Mouse (Mus musculus) erythroid progenitor cell, adult 5-6 weeks (primary cell): Measurements from ENCODE around the gene Mapk13. TPM values are rescaled to one million over a fixed set of nuclear protein-coding genes. Genes with fewer than 3 reads are reported as not detected.
"Not testable (repeated sequence)": the region's sequence is repeated elsewhere in the genome, so short reads cannot be mapped to it uniquely, and the experiment has no call there.

Experiments
- ATAC-seq: replicated peaks from 2 replicates; pipeline ENCODE4 v1.8.0; 2016; ENCODE audit warnings: moderate number of reproducible peaks, mild to moderate bottlenecking, moderate TSS enrichment, inconsistent platforms; ENCODE audit not compliant: poor library complexity, low FRiP score, severe bottlenecking
- total RNA-seq, 2 experiments: library from RNA; stranded (forward) in 1 of 2; stranded (reverse) in 1 of 2; fragments of 150-400 nt in 1 of 2; fragments of 186-747, 209-891 nt in 1 of 2; gene quantifications; 2 replicates each; pipeline versions ENCODE4 v1.2.3 to v1.2.4; 2015 to 2017; ENCODE audit warnings: low replicate concordance in 2 of 2

Gene Mapk13
- total RNA-seq (2015; ENCODE audit: low replicate concordance): 2.2 and 12.2 TPM in 2 replicates
- total RNA-seq (2017; ENCODE audit: low replicate concordance): 0.61 and 4.2 TPM in 2 replicates

DNA sequence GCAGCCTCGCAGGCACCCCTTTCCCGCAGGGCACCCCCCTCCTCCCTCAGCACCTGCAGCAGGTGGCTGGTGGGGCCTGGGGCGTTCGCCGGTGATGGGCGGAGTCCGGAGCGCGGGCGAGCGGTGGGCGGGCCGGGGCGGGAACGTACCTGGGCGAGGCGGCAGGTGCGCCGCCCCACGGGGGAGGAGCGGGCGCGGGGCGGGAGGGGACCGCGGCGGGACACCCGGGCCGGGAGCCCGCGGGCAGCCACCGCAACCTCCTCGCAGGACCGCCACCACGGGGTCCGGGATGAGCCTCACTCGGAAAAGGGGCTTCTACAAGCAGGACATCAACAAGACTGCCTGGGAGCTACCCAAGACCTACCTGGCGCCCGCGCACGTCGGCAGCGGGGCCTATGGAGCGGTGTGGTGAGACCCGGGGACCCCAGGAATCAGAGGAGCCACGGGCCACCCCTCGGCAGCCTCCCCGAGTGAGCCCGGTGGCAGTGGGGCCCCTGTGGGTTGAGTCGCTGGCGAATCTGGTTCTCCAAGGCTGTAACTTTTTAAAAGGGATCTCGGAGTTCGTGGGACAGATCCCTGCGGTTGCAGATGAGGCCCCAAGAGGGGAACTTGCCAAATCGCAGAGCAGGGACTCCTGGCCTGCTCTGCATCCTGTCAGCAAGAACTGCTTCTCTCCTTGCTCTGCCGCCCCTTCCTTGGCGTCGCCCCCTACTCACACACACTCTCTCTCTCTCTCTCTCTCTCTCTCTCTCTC lies at the start of gene Mapk13:
Gene Mapk13, plus strand, starts transcription at position 177 of the 754 bp plus-strand sequence.
- no peak for ATAC-seq

DNA sequence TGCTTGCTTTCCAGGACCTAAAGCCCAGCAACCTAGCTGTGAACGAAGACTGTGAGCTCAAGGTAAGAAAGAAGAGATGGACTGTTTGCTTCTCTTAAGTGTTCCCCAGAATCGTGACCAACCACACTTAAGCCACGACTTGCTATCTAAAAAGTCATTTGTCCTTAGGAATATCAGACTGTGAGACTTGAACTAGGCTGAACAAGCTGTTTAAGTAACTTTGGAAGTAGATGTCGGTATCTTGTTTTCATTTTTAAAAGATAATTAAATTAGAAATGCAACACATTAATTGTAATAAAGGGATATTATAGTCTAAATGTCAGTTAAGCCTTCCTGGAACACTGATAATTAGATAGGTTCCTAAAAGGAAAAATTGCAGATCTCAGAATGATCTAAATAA lies 43.3 kb upstream of the Mapk13 start, which contains the start of gene AC170998.1:
Gene AC170998.1, plus strand, starts transcription at position 301 of the 400 bp plus-strand sequence.
- no peak for ATAC-seq

DNA sequence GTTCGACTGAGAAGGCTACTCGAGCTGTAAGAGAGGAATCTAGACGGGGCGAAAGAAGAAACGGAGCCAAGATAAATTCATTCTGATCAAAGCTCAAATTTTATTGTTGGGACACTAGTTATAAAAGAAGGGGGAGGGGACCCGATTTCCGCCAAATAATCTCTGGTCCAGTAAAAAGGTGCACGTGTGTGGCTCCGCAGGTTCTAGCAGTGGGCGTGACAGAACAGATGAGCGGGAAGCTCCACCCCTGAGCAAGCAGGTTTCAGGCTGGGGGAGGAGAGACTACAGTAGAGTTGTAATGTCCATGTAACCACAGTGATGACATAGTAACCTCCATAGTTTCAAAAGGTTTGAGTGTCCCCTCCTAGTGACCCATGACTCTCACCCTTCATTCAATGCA lies 41.6 kb upstream of the Mapk13 start:
- not testable (repeated sequence) for ATAC-seq

DNA sequence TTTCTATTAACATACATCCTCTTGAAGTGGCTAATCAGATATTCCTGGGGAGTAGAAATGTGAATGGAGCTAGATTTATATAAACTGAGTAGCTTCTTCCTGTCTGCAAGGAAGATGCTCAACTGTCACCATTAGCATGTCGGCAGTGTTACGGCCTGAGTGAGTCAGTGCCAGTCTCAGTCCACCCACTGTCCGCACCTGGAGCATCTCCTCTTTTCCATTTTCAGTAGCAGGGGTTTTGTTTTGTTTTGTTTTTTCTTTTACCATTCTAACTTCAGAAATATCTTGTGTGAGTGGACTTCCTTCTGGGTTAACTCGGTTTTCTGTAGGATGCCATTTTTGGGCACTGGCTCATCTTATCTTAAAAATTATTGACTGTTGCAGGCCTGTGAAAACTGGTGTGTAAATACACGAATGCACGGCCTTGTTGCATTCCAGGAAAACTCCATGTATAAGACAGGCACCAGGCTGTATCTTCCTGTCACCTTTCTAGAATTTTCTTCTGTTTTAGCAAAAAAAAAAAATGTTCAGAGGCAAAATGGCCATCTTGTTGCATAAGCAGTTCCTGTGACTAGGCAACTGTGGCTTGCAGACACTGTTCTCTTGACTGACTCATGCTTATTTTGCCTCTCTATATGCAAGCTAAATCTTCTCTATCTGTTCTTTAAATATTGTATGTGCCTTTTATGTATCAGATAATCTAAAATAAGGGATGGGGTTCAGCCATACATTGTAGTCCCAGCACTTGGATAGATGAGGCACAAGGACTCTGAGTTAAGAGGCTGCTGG lies 33.6 kb upstream of the Mapk13 start:
- ATAC-seq: no peak

DNA sequence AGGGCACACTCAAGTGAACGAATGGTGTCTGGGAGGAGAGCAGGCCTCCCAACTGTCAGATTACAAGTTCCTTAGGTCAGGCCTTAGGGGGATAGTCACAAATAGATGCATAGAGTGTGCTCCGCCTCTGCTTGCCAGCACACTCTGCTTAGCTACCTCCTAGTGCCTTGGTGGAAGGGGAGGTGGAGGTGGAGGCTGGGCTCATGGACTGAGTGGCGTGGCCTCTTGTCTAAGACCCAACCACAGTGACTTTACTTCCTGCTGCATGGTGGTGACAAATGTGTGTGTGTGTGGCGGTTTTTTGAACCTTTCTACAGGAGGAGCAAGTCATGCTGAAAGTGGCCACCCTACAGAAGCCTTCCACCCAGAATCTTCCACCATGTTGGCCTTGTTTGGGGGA lies 32.6 kb upstream of the Mapk13 start:
- ATAC-seq: no peak

DNA sequence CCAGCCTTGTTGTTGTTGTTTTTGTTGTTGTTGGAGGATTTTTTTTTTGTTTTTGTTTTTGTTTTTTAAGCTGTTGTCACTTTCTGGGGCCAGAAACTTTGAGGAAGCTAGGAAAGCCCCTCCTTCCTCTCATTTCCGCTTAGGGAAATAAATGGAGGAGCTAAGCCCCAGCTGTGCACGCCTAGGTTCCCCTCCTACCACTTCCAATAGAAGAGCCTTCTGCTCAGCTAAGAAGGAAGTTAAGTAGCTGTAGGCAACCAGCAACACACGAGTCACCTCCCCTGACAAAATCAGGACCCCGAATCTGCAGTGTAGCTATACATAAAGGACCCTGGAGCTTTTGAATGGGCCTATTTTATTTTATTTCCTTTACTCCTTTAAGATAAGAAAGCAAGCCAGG lies 31.1 kb upstream of the Mapk13 start:
- no peak for ATAC-seq

DNA sequence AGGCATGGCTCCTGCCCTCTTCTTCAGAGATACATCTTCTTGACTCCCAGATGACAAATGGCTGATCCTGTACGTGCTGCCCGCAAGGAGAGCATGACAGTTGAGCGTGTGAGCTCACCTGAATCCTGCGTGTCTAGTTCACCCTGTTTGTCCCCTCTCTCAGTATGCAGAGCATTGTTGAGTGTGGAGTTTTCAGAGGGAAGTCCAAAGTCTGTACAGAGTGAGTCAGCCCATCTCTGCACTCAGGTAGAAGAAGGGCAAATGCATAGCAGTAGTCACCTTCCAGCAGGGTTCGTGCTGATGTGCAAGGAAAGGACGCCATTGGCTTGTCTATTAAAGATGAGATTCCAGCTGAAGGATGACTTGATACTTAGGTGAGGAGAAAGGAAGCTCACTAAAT lies 29.9 kb upstream of the Mapk13 start:
- ATAC-seq: no peak

DNA sequence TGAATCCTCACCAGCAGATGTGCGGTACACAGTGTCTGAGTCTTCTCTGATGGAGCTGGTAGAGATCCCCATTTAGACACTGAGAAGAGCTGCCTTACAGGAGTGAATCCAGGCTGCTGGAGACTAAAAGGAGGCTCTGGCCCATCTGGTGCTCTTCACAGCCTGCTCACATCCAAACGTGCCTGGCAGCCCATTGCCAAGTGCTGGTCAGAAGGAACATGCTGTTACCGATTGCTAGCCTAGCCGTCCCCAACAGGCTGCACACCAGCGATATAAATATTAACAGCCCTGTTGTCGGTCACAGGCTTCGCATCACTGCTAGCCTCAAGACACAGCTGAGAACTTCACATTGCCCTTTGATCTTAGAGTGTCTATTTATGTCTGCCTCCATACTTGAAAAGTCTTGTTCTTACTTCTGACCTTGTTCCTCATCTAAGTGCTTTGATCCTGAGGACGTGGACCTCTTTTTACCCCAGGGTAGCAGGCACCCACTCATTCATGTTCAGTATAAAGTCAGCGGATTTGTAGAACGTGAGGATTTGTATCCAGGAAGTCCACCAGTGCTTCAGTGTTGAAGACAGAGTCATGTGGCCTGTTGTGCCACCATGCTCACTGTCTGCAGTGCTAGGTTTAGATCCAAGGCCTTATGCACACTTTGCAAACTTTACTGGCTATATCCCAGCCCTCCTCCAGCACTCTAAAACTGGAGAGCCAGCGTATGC lies 25.8 kb upstream of the Mapk13 start:
- no peak for ATAC-seq

DNA sequence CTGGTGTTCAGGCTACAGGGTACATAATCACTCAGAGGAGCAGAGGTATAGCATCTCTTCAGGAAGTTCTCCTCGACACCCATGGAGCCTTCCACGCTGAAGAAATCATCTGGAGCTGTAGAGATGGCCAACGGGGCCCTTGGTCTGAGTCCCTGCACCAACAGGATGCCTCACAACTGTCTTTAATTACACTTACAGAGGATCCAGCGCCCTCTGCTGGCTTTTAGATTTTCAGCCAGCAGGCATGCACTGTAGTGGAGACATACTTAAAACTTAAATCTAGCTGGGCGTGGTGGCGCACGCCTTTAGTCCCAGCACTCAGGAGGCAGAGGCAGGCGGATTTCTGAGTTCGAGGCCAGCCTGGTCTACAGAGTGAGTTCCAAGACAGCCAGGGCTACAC lies 25.2 kb upstream of the Mapk13 start:
- no peak for ATAC-seq

DNA sequence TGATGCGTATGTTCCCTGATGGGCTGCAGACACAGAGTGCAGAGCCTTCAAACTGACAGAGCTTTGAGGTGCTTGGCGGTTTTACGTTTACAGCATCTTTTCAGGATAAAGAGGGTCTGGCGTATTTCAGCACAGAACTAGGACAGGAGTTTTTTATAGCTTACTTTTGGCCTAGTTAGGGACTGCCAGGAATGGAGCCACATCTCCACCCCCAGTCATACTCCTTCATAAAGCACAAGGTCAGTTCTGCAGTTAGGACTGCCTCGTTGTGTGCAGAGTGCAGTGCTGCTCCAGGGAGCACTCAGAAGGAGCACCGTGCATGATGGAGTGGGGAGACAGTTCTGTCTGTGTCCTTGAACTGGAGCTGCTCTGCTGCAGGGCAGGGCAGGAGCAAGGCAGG lies 23.3 kb upstream of the Mapk13 start:
- ATAC-seq: no peak

DNA sequence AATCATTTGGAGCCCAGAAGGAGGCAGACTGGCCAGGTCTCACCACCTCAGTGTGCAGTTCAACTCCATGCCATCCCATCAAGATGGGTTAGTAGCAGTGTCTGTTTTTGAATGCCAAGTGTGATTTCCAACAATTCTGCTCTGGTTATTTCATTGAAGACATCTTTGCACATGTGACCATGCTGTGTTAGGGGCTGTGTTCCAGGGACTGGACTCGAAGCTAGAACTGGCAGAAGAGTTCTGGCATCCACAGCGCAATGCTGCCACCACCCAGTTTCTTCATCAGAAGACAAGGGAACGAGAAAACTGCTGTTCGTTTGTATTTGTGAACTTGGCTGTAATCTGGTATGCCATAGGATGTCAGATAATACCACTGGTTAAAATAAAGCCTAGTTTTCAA lies 21.1 kb upstream of the Mapk13 start:
- ATAC-seq: no peak

DNA sequence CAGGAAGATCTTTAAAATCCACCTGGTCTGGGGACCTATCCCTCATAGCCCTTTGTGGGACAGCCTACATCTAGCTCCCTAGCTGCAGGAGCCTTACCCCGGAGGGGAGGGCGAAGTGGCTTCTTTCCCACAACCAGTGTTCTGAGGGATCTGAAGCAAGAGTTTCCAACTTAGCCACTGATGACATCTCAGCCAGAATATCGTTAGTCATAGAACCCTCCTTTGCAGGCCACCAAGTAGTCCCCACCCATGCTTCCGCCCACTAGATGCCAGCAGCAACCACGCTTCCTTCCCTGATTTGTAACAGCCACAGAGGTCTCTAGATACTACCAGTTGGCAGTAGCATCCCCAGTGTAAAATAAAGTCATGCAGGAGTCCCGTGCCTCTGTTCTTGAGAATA lies 18.5 kb upstream of the Mapk13 start:
- ATAC-seq: no peak

DNA sequence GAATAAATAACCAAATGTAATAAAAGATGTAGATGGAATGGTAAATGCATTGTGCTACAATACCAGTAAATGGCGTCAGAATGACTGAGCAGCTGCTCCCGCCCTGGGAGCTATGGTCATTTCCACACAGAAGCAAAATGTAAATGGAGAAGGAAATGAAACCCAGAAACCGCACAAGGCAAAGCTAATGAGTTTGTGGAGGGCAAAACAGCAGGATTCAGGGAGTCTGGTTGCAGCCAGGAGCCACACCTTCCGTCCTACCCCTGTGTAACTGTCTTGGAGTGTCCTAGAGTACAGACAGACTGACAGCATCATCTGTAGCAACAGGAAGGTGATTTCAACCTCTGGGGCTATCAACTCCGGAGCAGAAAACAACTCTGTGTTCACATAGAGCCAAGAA lies 12.7 kb upstream of the Mapk13 start:
- ATAC-seq: no peak

DNA sequence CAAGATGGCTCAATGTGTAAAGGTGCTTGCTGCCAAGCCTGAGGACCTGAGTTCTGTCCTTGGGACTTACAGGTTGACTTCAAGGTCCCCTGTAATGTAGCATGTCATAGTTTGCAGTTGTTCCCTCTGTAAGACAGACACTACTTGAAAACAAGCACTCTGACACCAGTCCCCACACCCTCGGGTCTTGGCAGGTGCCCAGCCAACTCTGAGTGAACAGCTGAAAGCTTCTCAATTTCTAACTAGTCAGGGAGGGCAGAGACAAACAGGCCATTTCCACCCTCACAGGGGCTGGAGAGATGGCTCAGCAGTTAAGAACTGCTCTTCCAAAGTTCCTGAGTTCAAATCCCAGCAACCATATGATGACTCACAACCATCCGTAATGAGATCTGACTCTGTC lies 11.6 kb upstream of the Mapk13 start:
- ATAC-seq: no peak

DNA sequence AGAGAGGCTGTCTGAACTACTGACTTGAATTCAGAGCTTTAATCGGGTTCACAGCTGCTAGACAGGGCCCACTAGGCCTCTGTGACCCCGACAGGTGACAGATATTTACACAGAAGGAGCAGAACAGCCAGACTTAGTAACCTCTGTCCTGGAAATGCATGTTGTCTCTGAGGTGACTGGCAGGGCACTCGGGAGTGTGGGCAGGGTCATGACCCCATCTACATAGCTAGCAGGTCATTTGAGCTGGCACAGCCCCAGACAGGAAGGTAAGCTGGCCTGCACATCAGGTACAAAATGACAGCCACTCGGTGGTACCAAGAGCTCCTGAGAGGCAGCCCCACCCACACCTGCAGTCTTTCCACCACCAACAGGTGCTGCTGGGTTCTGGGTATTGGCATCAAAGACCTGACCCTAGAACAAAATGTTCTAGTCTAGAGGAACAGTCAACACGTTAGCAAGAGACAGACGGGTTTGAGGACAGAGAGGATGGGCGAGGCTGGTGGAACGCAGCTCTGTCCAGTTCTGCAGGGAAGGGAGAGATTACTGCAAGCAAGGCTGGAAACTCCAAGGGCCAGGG lies 8.3 kb upstream of the Mapk13 start:
- no peak for ATAC-seq

DNA sequence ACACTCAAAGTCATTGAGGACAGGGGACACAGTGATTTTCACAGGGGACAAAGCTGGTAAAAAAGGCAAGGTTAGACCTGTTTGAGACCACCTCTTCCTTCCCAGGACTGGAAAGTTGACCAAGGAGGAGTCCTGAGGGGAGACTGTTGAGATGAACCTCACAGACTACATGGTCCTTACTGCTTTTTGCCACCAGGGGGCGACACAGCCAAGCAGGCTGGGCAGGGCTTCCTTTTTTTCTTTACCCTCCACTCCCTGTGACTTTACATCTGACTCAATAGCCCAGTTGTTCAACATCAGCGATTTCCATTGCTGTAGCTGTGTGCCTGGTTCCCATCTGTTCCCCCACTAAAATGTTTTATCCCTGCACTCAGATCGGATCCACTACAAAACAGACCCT lies 7.2 kb upstream of the Mapk13 start:
- ATAC-seq: peak; percentile 90

DNA sequence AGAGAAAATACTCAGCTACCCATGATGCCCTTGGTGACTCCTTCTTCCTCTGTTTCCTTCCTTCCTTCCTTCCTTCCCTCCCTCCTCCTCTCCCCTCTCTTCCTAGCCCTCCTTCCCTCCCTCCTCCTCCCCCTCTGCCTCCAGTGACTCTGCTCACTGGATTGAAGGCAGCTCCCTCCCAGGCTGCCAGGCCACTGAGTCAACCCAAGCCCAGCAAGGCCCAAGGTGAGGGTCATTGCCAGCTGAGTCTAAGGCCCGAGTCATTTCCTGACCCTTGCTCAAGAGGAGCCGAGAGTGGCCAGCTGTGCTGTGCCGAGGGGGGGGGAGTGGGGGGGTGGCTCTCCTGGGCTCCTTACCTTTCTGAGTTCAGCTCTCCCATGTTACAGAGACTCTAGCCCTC lies 2.9 kb upstream of the Mapk13 start:
- no peak for ATAC-seq

DNA sequence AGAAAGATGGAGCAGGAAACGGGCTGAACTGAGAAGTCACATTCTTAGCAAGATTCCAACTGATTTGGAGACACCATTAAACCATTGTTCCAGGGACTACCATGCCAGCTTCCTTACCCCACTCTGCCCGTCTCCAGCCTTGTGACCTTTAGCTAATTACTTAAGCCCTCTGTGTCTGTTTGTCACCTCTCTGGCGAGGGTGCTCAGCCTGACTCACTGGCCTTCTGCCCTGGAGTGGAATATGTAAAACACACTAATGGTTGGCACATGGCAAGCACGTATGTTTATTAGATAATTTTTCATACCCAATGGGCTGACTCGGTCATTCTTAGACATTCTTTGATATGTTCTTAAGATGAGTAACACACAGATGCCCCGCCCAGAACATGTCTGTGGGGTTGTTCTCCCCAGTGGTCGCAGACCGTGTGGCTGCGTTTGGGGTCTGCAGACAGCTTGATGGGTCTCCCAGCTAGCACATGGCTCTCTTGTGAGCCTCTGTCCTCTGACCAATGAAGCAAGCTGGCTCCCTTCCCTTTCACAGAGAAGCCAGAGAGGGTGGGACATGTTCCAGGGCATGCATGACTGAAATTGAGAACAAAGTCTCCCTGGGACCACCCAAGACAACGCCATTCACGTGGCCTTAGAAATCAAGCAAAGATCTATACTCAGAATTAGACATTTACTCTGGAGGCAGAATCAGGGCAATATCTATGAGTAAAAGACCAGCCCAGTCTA lies 2.1 kb upstream of the Mapk13 start:
- ATAC-seq: no peak

DNA sequence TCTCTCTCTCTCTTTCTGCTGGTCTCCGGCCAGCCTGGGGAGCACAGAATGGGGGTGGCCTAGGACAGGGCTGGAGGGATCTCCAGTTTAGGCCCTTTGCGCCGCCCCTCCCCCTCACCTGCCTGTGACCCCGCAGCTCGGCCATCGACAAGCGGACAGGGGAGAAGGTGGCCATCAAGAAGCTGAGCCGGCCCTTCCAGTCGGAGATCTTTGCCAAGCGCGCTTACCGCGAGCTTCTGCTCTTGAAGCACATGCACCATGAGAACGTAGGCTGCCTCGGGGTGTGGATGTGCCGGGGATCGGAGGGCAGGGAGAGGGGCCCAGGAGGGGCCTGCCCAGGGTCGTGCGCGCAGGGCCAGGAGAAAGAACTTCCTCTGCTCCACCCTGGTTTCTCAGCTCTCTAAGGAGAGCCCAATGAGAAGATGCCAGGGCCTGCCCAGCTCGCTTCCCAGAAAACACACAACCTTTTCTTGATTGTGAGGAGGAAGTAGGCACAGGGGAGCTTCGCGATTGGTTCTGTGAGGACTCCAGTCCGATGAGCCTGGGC lies 851 bp downstream of the Mapk13 start:
- ATAC-seq: no peak
